Mouse (Mus musculus): ENCODE data around the gene Gm10277.

Gene Gm10277

GRCm38 (mm10) chr11:77787707-77788106 is at the start of gene Gm10277:
Gene Gm10277, minus strand, starts transcription at chr11:77787747.
- DNase-seq (ENCODE audit: extremely low spot score, low read depth, low spot score) = no peak

- no peak for DNase-seq (ENCODE audit: extremely low spot score, low read depth, low spot score)
Observed at GRCm38 (mm10) chr11:77836751-77837150, 49.2 kb upstream of the Gm10277 start.

GRCm38 (mm10) chr11:77836290-77836689 is 48.7 kb upstream of the Gm10277 start:
- no peak for DNase-seq (ENCODE audit: extremely low spot score, low read depth, low spot score)

- DNase-seq (ENCODE audit: extremely low spot score, low read depth, low spot score) = no peak
Observed at GRCm38 (mm10) chr11:77835109-77835508, 47.6 kb upstream of the Gm10277 start.

- DNase-seq (ENCODE audit: extremely low spot score, low read depth, low spot score) = no peak
Observed at GRCm38 (mm10) chr11:77832541-77832940, 45.0 kb upstream of the Gm10277 start.

DNA sequence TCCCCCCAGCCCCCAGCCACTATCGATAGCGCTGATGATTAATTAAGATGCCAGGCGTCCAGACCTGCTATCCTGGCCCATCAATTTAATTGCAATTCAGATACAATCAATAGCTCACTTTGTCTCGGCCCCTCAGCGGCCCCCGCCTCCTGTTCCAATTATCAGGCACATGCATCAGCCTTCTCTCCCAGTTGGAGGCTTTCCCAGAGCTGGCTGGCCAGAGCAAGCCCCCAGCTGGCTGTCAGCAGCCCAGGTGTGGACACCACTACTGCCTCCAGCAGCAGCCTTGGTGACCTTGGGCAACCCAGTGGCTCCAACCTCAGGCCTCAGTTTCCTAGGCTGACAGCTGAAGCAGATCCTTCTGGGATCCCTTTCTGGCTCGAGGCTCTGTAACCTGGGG is 43.3 kb upstream of the Gm10277 start:
- DNase-seq (ENCODE audit: extremely low spot score, low read depth, low spot score) = no peak

DNA sequence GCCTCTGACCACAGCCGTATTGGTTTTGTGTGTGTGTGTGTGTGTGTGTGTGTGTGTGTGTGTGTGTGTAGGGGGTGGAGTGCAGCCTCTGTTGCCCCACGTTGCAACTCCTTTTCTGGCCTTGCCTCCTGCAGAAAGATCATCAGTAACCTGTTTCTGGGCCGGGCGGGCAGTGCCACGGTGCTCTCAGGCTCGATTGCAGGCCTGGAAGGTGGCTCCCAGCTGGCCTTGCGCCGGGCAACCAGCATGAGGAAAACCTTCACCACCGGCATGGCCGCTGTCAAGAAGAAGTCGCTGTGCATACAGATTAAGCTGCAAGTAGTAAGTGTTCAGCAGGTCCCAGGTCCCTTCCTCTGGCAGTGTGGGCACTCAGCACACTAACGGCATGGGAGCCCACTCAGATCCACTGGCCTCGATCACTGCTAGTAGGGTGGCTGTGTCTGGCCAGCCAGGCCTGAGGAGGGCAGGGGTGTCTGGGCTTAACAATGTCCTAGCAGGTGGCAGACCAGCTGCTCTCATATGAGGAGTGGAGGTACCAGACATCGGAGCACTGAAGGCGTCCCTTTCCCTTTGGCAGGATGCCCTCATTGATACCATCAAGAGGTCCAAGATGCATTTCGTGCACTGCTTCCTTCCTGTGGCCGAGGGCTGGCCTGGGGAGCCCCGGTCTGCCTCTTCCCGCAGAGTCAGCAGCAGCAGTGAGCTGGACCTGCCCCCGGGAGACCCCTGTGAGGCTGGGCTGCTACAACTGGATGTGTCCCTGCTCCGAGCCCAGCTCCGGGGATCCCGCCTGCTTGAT is 41.7 kb upstream of the Gm10277 start:
- no peak for DNase-seq (ENCODE audit: extremely low spot score, low read depth, low spot score)

- DNase-seq (ENCODE audit: extremely low spot score, low read depth, low spot score) = no peak
Observed at GRCm38 (mm10) chr11:77828163-77828562, 40.6 kb upstream of the Gm10277 start.

DNA sequence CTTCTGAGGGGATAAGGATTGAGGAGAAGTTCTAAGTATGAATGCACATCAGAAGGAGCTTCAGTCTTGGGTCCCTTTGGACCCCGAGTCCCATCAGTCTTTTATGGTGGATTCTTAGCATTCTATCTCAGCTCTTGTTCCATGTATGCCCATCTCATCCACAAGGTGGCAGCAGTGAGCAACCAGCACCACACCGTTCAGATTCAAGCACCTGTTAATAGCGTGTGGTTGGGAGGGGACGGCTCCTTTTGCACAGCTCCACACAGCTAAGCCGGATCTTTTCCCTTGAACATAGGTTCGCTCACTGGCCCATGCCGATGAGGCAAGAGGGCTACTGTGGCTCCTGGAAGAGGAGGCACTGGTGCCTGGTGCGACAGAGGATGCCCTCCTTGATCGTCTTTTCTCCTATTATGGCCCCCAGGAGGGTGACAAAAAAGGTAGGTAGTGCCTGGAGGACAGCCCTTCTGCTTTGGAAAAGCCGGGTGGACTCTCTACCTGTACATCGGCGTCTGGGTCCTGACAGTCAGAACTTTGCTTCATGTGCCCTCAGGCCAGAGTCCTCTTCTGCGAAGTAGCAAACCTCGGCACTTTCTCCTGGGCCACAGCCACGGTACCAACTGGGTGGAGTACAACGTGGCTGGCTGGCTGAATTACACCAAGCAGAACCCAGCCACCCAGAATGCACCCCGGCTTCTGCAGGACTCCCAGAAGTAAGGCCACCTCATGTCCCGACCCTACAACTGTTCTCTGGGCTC is 39.9 kb upstream of the Gm10277 start:
- DNase-seq (ENCODE audit: extremely low spot score, low read depth, low spot score) = peak; percentile 84

DNA sequence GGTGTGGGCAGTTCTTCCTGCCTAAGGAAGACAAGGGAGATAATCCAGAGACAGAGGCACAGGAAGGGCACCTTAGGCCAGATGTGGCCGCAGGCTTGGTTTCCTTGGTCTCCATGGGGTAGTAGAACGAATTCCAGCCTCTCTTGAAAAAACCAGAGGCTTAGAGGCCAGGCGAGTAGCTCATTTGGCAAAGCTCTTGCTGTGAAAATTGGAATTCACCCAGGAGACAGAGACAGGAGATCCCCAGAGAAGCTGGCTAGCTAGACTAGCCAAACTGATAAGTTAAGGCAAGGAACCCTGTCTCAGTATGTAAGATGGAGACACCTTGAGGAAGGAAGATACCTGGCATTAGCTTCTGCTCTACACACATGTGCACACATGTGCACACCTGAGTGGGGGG is 38.8 kb upstream of the Gm10277 start:
- DNase-seq (ENCODE audit: extremely low spot score, low read depth, low spot score) = no peak

DNA sequence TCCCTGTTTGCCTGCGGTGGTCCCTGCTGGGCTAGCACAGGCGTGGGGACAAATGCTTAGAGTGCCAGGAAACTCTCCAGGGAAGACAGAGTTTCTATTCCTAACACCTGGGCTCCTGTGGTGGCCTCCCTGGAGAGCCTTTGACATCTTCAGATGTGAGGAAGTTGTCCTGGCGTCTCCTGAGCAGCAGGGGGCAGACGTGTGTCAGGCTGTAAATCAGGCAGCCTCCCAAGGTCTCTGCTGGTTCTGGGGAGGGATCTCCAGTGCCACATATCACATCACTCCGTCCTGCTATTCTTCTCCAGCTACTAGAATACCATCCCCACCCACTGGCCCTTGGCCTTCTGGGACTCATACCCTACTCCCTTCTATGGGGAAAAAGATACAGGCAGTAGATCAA is 38.3 kb upstream of the Gm10277 start:
- no peak for DNase-seq (ENCODE audit: extremely low spot score, low read depth, low spot score)

- DNase-seq (ENCODE audit: extremely low spot score, low read depth, low spot score) = peak; percentile 62
Observed at GRCm38 (mm10) chr11:77822781-77823180, 35.2 kb upstream of the Gm10277 start.

GRCm38 (mm10) chr11:77821648-77822047 is 34.1 kb upstream of the Gm10277 start:
- no peak for DNase-seq (ENCODE audit: extremely low spot score, low read depth, low spot score)

GRCm38 (mm10) chr11:77816003-77816402 is 28.5 kb upstream of the Gm10277 start:
- DNase-seq (ENCODE audit: extremely low spot score, low read depth, low spot score) = no peak

DNA sequence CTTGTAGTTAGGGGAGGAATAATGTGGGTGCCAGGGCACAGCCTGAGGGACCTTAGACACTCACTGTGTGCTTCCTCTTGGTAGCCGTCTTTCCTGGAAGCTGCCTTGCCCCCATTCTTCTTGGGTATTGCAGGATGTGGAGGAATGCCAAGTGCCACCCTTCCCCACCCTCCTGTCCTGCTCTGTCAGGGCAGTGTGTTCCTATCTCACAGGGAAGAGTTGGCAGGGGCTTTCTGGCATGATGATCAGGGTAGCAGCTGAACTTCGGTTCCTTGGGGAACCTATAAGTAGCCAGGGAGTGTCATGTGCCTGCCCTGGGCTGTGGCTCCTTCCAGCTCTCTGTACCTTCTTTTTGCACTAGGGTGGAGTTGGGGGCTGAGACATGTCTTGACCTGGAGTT is 26.4 kb upstream of the Gm10277 start:
- DNase-seq (ENCODE audit: extremely low spot score, low read depth, low spot score) = no peak

DNA sequence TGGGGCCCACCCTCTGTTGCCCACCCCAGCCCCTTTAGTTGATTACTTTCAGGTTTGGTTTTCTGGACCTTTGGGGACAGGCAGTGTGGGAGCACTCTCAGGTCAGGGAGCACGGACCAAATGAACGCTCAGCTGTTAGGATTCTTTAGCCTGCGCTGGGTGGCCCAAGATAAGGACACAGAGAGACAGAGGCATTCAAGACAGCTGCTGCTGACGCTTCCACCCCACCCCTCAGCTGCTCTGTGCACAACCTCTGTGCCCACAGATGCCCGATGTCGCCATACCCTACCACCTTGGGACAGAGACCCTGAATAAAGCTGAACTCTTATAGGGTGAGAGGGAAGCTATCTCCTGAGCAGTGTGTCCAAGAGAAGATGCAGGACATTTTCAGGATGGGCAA is 22.5 kb upstream of the Gm10277 start:
- DNase-seq (ENCODE audit: extremely low spot score, low read depth, low spot score) = no peak

GRCm38 (mm10) chr11:77809215-77809614 is 21.7 kb upstream of the Gm10277 start:
- DNase-seq (ENCODE audit: extremely low spot score, low read depth, low spot score) = no peak

DNA sequence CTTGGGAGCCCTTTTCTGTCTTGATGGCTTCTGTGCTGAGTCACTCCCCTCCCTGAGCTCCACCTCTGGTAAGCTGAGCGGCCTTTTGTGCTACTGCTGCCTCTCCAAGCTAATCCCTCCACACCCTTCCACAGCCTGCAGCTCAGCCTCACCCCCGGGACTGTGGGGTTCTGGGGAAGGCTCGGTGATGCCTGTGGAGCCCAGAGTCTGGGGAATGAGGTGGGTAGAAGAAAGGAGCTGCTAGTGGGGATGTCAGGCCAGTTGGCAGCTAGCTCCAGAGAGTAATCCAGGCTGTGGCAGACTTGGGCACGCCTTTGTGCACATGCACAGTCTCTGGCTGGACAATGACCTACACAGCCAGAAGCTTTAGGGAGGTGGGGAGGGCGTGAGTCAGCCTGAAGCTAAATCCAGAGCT is 20.5 kb upstream of the Gm10277 start:
- DNase-seq (ENCODE audit: extremely low spot score, low read depth, low spot score) = no peak

DNA sequence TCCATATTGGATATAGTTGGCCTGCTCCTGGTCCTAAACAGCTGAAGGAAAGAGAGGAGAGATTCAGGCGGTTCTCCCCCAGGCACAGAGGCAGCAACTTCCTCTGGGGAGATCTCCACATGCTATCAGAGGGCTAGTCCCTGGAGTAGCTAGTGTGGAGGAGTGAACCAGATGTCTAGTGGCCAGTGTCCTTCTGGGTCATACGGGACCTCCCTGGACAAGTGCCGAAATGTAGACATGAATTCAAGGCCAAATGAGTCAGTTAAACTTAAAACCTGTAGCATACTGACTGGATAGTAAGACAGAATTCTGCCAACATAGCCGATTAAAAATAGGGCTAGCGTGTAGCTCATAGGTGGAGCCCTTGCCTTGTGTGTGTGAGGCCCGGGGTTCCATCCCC is 19.3 kb upstream of the Gm10277 start:
- DNase-seq (ENCODE audit: extremely low spot score, low read depth, low spot score) = no peak

- no peak for DNase-seq (ENCODE audit: extremely low spot score, low read depth, low spot score)
Observed at GRCm38 (mm10) chr11:77806218-77806617, 18.7 kb upstream of the Gm10277 start.

DNA sequence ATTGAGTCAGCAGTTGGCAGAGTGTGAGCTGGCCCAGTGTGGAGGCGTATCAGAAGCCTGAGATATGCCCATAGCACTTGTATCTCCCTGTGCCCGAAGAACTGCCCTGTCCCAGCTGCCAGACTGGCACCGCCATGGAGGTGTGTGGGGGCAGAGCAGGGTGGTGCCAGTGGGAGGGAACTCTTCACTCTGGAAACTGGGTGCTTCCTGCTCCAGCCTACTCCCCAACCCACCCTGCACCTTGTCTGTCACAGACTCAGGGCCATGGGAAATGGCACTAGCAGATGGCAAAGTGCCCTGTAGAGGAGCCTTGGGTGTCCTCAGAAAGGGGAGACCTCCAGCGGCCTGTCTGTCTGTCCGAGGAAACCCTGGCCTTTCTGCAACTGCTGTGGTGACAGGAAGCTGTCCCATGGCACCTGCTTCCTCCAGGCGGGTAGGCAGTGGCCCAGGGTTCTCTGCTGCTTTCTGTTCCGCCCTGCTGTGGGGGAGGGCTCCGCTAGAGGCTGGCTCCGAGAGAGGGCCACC is 14.9 kb upstream of the Gm10277 start:
- DNase-seq (ENCODE audit: extremely low spot score, low read depth, low spot score) = no peak

All from hindlimb bud, embryonic 11.5 days (tissue).